Mouse (Mus musculus) kidney, adult 2 months (tissue): Measurements from ENCODE around the gene Rnf220. TPM values are rescaled to one million over a fixed set of nuclear protein-coding genes. Genes with fewer than 3 reads are reported as not detected.

Experiments used
- DNase-seq: peaks from one replicate; pipeline ENCODE4 v3.0.0; 2021
- H3K27ac ChIP-seq: fragments of 200-500 bp; 2 replicates; pipeline ENCODE4 v1.5.1; 2012; ENCODE audit warnings: low read depth, low read length, control low read depth, inconsistent platforms; ENCODE audit not compliant: insufficient read depth
- H3K27me3 ChIP-seq: fragments of 200-500 bp; replicated peaks from 2 replicates; pipeline ENCODE4 v1.6.1; 2012; ENCODE audit warnings: mild to moderate bottlenecking, moderate library complexity, low read length, inconsistent platforms; ENCODE audit not compliant: control insufficient read depth, insufficient read depth
- H3K36me3 ChIP-seq: fragments of 200-500 bp; 2 replicates; pipeline ENCODE4 v1.6.1; 2012; ENCODE audit warnings: mild to moderate bottlenecking, moderate library complexity, low read length, inconsistent platforms; ENCODE audit not compliant: control insufficient read depth, insufficient read depth
- H3K4me1 ChIP-seq: fragments of 200-500 bp; 2 replicates; pipeline ENCODE4 v1.6.1; 2011; ENCODE audit warnings: low read length; ENCODE audit not compliant: control insufficient read depth, insufficient read depth
- H3K4me3 ChIP-seq: fragments of 200-500 bp; 2 replicates; pipeline ENCODE4 v1.5.1; 2011; ENCODE audit warnings: mild to moderate bottlenecking, low read depth, low read length, control low read depth; ENCODE audit not compliant: insufficient read depth
- CTCF ChIP-seq: fragments of 200-500 bp; conservative IDR thresholded peaks from 2 replicates; pipeline ENCODE4 v1.5.1; 2011; ENCODE audit warnings: low read depth, mild to moderate bottlenecking, control low read depth, low read length, moderate library complexity, mixed read lengths; ENCODE audit not compliant: insufficient read depth, insufficient read length
- POLR2A ChIP-seq: fragments of 200-500 bp; IDR thresholded peaks from one replicate; pipeline ENCODE4 v1.6.1; 2011; ENCODE audit warnings: low read depth, low read length, control low read depth
- WGBS: fragments of 180-500 bp; shearing (Covaris S2); methylation state at CpG from one replicate; pipeline ENCODE4 v1.1.7; 2018; 5-methylcytosine and 5-hydroxymethylcytosine counted together
- polyA plus RNA-seq: library from polyadenylated mRNA; depleted of rRNA; stranded (reverse); fragments of >200 nt; gene quantifications from 2 replicates; pipeline ENCODE4 v1.2.3, GENCODE M21; 2012; rRNA removed

Gene Rnf220
- polyA plus RNA-seq, 1 experiment: 70.7 TPM

GRCm38 (mm10) chr4:117225250-117225649, 271.6 kb downstream of the Rnf220 start:
- no peak for DNase-seq
- Histone ChIP-seq H3K4me1 (no peaks in the 10 kb centered on the region), H3K36me3 (no peaks in the 10 kb centered on the region), H3K27ac (no peak overlapping the region), H3K4me3 (no peak overlapping the region), H3K27me3 (no peaks in the 10 kb centered on the region)
- TF ChIP-seq CTCF (no peak), POLR2A (no peak)

GRCm38 (mm10) chr4:117224122-117224521, 272.7 kb downstream of the Rnf220 start:
- 87% methylated on average over 8 of the region's 8 CpGs for WGBS

DNA sequence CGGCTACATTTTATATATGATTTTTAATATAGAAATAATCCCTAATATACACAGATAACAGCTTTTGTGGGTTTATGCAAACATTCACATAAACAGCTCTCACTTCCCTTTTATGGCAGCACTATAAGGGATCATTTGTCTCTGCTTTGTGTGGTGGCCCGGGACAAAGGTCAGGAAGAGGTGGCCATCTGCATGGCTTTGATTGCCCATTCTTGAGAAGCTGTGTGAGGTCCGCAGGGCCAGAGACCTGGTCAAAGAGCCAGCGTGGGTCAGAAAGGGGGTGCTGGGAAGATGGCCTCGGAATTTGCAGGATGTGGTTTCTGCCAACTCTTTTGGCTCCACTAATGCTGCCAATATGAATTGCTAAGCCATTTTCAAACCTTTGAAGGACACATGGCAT, 273.9 kb downstream of the Rnf220 start:
- 46% methylated on average over 5 of the region's 5 CpGs for WGBS
- Histone ChIP-seq H3K36me3 (no peaks in the 10 kb centered on the region), H3K27ac (no peak overlapping the region), H3K4me1 (no peaks in the 10 kb centered on the region), H3K27me3 (no peaks in the 10 kb centered on the region), H3K4me3 (no peak overlapping the region)
- TF ChIP-seq CTCF: no peak
- no peak for TF ChIP-seq POLR2A
- DNase-seq: no peak

More at GRCm38 (mm10) chr4:117224122-117224521, 272.7 kb downstream of the Rnf220 start:
- no peaks in the 10 kb centered on the region for H3K4me1 ChIP-seq
- no peaks in the 10 kb centered on the region for H3K36me3 ChIP-seq
- DNase-seq: no peak
- no peak overlapping the region for H3K27ac ChIP-seq
- no peak for TF ChIP-seq CTCF
- no peak for TF ChIP-seq POLR2A
- no peaks in the 10 kb centered on the region for H3K27me3 ChIP-seq
- H3K4me3 ChIP-seq: no peak overlapping the region

GRCm38 (mm10) chr4:117221836-117222235, 275.0 kb downstream of the Rnf220 start:
- WGBS: 88% methylated on average over 9 of the region's 9 CpGs
- no peak overlapping the region for H3K27ac ChIP-seq
- no peaks in the 10 kb centered on the region for H3K27me3 ChIP-seq
- DNase-seq: no peak
- H3K36me3 ChIP-seq: no peaks in the 10 kb centered on the region
- TF ChIP-seq CTCF: no peak
- TF ChIP-seq POLR2A: no peak
- no peak overlapping the region for H3K4me3 ChIP-seq
- no peaks in the 10 kb centered on the region for H3K4me1 ChIP-seq

Other genes starting within 250 kb of the Rnf220 start
- 88.1 and 93.5 TPM in 2 replicates for gene Tmem53, start 245.1 kb downstream of the Rnf220 start, polyA plus RNA-seq
- gene Armh1, start 244.9 kb downstream of the Rnf220 start, polyA plus RNA-seq: 0.25 and 0.53 TPM in 2 replicates
- gene Eri3, start 53.3 kb upstream of the Rnf220 start, polyA plus RNA-seq: 73.0 and 97.6 TPM in 2 replicates
- 14.8 and 17.0 TPM in 2 replicates for gene Dmap1, start 185.2 kb upstream of the Rnf220 start, polyA plus RNA-seq
- not detected in 2 replicates for gene Gm12845, start 227.4 kb upstream of the Rnf220 start, polyA plus RNA-seq